Comparison of ENCODE assay signal across 10 mouse cellular contexts in genomic region chr1:75588874-75589273, GRCm38 (mm10). TPM values are rescaled to one million over a fixed set of nuclear protein-coding genes. Genes with fewer than 3 reads are reported as not detected.
DNase-seq lines count a peak whose midpoint lies in the region; ATAC-seq lines count a peak whose summit lies in the region.
"Had no signal": no experiment of that assay in that cellular context is flagged by ENCODE, and none has a peak within 500 bp of the region (broad histone marks: within the 10 kb centered on the region; RNA-seq: fewer than 3 reads in every experiment).

No protein-coding gene starts in this region.

- WGBS in limb, embryonic 13.5 days, result 20% methylated on average over 7 of the region's 7 CpGs
- 25% methylated on average over 7 of the region's 7 CpGs for WGBS in limb, embryonic 10.5 days
- WGBS in forebrain, embryonic 16.5 days, result 21% methylated on average over 7 of the region's 7 CpGs

- no peaks in the 10 kb centered on the region for H3K27me3 ChIP-seq in limb, embryonic 13.5 days
- 0 out of 2 replicates have a peak, but pooled peaks cover 6% of the 10 kb centered on the region for H3K27me3 ChIP-seq in limb, embryonic 10.5 days (ENCODE audit: low read depth, poor library complexity, severe bottlenecking)
- H3K27me3 ChIP-seq in forebrain, embryonic 16.5 days (replicated peaks; ENCODE audit: control insufficient read depth, insufficient read depth, low read length), result no peaks in the 10 kb centered on the region
- H3K27me3 ChIP-seq: hindbrain, embryonic 15.5 days had no signal

- H3K27ac ChIP-seq in limb, embryonic 13.5 days, result no peak overlapping the region
- no peak overlapping the region for H3K27ac ChIP-seq in limb, embryonic 10.5 days
- H3K27ac ChIP-seq in forebrain, embryonic 16.5 days (ENCODE audit: low read length), result no peak overlapping the region
- H3K27ac ChIP-seq: hindbrain, embryonic 15.5 days had no signal

- peaks cover 15% of the 10 kb centered on the region for H3K4me1 ChIP-seq in limb, embryonic 13.5 days
- H3K4me1 ChIP-seq in limb, embryonic 10.5 days, result peaks cover 15% of the 10 kb centered on the region
- H3K4me1 ChIP-seq in forebrain, embryonic 16.5 days (replicated peaks; ENCODE audit: control insufficient read depth, insufficient read depth, low read length), result peaks cover 19% of the 10 kb centered on the region
- H3K4me1 ChIP-seq: megakaryocyte, embryonic 14.5 days had no signal

- 0 out of 2 replicates have a peak overlapping the region, but pooled peaks have one; percentile 1 for H3K9ac ChIP-seq in limb, embryonic 13.5 days
- no peak overlapping the region for H3K9ac ChIP-seq in forebrain, embryonic 16.5 days (replicated peaks; ENCODE audit: low read depth, low read length)
- H3K9ac ChIP-seq: hindbrain, embryonic 15.5 days had no signal

- no peaks in the 10 kb centered on the region for H3K9me3 ChIP-seq in limb, embryonic 13.5 days
- H3K9me3 ChIP-seq in limb, embryonic 10.5 days (replicated peaks), result no peaks in the 10 kb centered on the region
- no peaks in the 10 kb centered on the region for H3K9me3 ChIP-seq in forebrain, embryonic 16.5 days (ENCODE audit: control insufficient read depth, low read length)
- H3K9me3 ChIP-seq: hindbrain, embryonic 15.5 days; megakaryocyte, embryonic 14.5 days had no signal

- no peaks in the 10 kb centered on the region for H3K36me3 ChIP-seq in limb, embryonic 13.5 days
- no peaks in the 10 kb centered on the region for H3K36me3 ChIP-seq in limb, embryonic 10.5 days
- H3K36me3 ChIP-seq in forebrain, embryonic 16.5 days (ENCODE audit: control insufficient read depth, insufficient read depth), result no peaks in the 10 kb centered on the region
- H3K36me3 ChIP-seq: hindbrain, embryonic 15.5 days had no signal

- DNase-seq in embryo, embryonic 10 days (ENCODE audit: low spot score), result peak; percentile 40
- no peak for DNase-seq in embryo, embryonic 11 days
- no peak for DNase-seq in limb, embryonic 10.5 days (ENCODE audit: low spot score)
- DNase-seq in lung, postnatal 14 days, result peak; percentile 20
- no peak for DNase-seq in gastrocnemius, postnatal 10 days
- no peak for DNase-seq in ovary, postnatal 14 days (ENCODE audit: low spot score)

- no peak overlapping the region for H3K4me2 ChIP-seq in limb, embryonic 13.5 days (replicated peaks)
- no peak overlapping the region for H3K4me2 ChIP-seq in forebrain, embryonic 16.5 days (ENCODE audit: low read length)
- H3K4me2 ChIP-seq: hindbrain, embryonic 15.5 days had no signal

- ATAC-seq in limb, embryonic 13.5 days (ENCODE audit: low FRiP score, low read depth), result peak; percentile 48; the same call in 1 of the 2 replicates
- ATAC-seq in forebrain, embryonic 16.5 days, result peak; percentile 75

- H3K4me3 ChIP-seq in limb, embryonic 13.5 days, result no peak overlapping the region
- no peak overlapping the region for H3K4me3 ChIP-seq in limb, embryonic 10.5 days
- no peak overlapping the region for H3K4me3 ChIP-seq in forebrain, embryonic 16.5 days (replicated peaks; ENCODE audit: low read length)
- H3K4me3 ChIP-seq: hindbrain, embryonic 15.5 days; megakaryocyte, embryonic 14.5 days had no signal

RNA-seq across cellular contexts. Expression of gene Slc4a3, which starts 42.8 kb away (rescaled TPM):
- polyA plus RNA-seq in limb, embryonic 13.5 days (2015; fragmentation: Nextera tagmentation; extraction: Ambion mirVana), result 34.3 and 37.7 TPM in 2 replicates
- polyA plus RNA-seq in limb, embryonic 10.5 days (2016; fragmentation: Nextera tagmentation; extraction: Ambion mirVana), result 13.9 and 18.9 TPM in 2 replicates
- 37.4 and 50.4 TPM in 2 replicates for polyA plus RNA-seq in forebrain, embryonic 16.5 days (2015; fragmentation: Nextera tagmentation; extraction: Ambion mirVana)
- total RNA-seq in gastrocnemius, postnatal 10 days (2021), result 10 to 100 TPM in 1 of 2 experiments, 1 to 10 TPM in 1; 6.4 to 14.0 TPM

Comparison
In these comparisons a context has a peak if more than half of its experiments do, and no peak if none do; other contexts are left out.
1. DNase-seq: peak in embryo, embryonic 10 days (single experiment) and lung, postnatal 14 days (single experiment); none in embryo, embryonic 11 days (single experiment), limb, embryonic 10.5 days (single experiment), gastrocnemius, postnatal 10 days (single experiment) and ovary, postnatal 14 days (single experiment).